Mouse (Mus musculus): ENCODE data around the gene Apoc1. TPM values are rescaled to one million over a fixed set of nuclear protein-coding genes. Genes with fewer than 3 reads are reported as not detected.

The Apoc1 gene
- polyA plus RNA-seq, 1 experiment from 2014 or later = 10.8 TPM

DNA sequence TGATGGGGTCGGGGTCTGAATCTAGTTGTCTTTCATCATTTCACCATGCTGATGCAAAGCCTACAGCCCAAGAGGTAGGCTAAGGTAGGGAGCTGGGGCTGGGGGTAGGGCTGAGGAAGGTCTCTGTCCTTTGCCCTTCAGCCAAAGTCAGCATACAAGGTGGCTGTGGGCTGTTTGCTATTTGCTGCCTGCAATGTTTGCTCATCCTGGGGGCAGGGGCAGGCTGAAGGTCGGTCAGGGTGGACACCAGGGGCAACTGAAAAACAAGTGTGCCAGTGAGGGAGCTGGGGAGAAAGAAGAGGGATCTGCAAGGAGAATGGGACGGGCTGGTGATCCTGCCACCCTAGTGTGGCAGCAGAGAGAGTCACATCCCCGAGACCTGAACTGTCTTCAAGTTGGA, 7.1 kb downstream of the Apoc1 start:
- Histone ChIP-seq H3K9ac (ENCODE audit: low read depth, low read length) (no peak overlapping the region; the same call in 1 of the 2 replicates), H3K4me1 (ENCODE audit: control insufficient read depth, insufficient read depth, low read length) (0 out of 2 replicates have a peak, but pooled peaks cover 3% of the 10 kb centered on the region), H3K9me3 (replicated peaks; ENCODE audit: control insufficient read depth, low read length) (no peaks in the 10 kb centered on the region), H3K36me3 (ENCODE audit: control insufficient read depth, insufficient read depth, low read length) (no peaks in the 10 kb centered on the region), H3K4me2 (no peak overlapping the region), H3K27ac (ENCODE audit: low read depth, low read length) (no peak overlapping the region), H3K27me3 (ENCODE audit: control insufficient read depth, insufficient read depth, low read length) (no peaks in the 10 kb centered on the region), H3K4me3 (ENCODE audit: low read depth, low read length) (no peak overlapping the region)
- 63% methylated on average over 4 of the region's 4 CpGs for WGBS (ENCODE audit: insufficient replicate concordance)
- no peak for ATAC-seq (replicated peaks; ENCODE audit: insufficient number of reproducible peaks, low FRiP score, low TSS enrichment)

DNA sequence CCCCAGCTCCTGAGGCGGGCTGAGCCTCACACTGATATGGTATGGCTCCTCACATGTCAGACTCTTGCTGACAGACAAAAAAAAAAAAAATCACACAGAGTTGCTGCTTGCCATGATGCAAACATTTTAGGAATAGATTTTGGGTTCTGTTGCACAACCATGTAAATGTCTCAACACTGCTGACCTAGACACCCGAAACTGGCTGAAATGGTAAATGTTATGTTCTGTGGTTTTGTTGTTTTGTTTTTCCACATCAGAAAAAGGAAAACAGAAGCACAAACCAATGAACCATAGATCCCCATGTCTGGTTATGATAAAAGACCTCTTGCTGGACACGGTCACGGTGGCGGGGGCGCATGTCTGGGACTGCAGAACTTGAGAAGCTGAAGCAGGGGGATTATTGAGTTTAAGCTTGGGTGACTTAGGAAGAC, 8.7 kb downstream of the Apoc1 start:
- ATAC-seq (replicated peaks; ENCODE audit: insufficient number of reproducible peaks, low FRiP score, low TSS enrichment) = no peak

DNA sequence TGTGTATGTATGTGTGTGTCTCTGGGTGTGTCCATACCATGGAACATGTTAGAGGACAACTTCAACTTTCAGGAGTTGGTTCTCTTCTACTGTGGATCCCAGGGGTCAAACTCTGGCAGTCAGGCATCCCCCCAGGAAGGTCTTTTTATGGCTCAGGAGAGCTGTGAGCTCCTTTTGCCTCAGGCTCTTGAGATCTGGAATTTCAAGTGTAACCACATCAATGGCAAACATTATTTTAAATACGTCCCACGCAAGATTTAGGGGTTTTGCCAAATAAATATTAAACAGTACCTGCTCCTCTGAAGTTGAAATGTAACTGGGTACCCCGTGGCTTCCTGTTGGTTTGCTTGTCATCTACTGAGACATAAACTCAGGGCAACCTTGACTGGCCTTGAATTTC, 9.5 kb downstream of the Apoc1 start:
- ATAC-seq (replicated peaks; ENCODE audit: insufficient number of reproducible peaks, low FRiP score, low TSS enrichment) = no peak
- no peaks in the 10 kb centered on the region for H3K9me3 ChIP-seq (replicated peaks; ENCODE audit: control insufficient read depth, low read length)
- H3K4me2 ChIP-seq = no peak overlapping the region
- H3K36me3 ChIP-seq (ENCODE audit: control insufficient read depth, insufficient read depth, low read length) = no peaks in the 10 kb centered on the region
- 71% methylated on average over 3 of the region's 3 CpGs for WGBS (ENCODE audit: insufficient replicate concordance)
- H3K27ac ChIP-seq (ENCODE audit: low read depth, low read length) = no peak overlapping the region
- no peaks in the 10 kb centered on the region for H3K27me3 ChIP-seq (ENCODE audit: control insufficient read depth, insufficient read depth, low read length)
- H3K4me3 ChIP-seq (ENCODE audit: low read depth, low read length) = no peak overlapping the region
- no peak overlapping the region for H3K9ac ChIP-seq (ENCODE audit: low read depth, low read length)
- H3K4me1 ChIP-seq (ENCODE audit: control insufficient read depth, insufficient read depth, low read length) = 0 out of 2 replicates have a peak, but pooled peaks cover 3% of the 10 kb centered on the region

More for the DNA sequence above, 8.7 kb downstream of the Apoc1 start:
- Histone ChIP-seq H3K27me3 (ENCODE audit: control insufficient read depth, insufficient read depth, low read length) (no peaks in the 10 kb centered on the region), H3K4me3 (ENCODE audit: low read depth, low read length) (no peak overlapping the region), H3K4me1 (ENCODE audit: control insufficient read depth, insufficient read depth, low read length) (0 out of 2 replicates have a peak, but pooled peaks cover 3% of the 10 kb centered on the region), H3K36me3 (ENCODE audit: control insufficient read depth, insufficient read depth, low read length) (no peaks in the 10 kb centered on the region), H3K9me3 (replicated peaks; ENCODE audit: control insufficient read depth, low read length) (no peaks in the 10 kb centered on the region), H3K4me2 (no peak overlapping the region), H3K27ac (ENCODE audit: low read depth, low read length) (no peak overlapping the region), H3K9ac (ENCODE audit: low read depth, low read length) (no peak overlapping the region)
- 82% methylated on average over 6 of the region's 6 CpGs for WGBS (ENCODE audit: insufficient replicate concordance)

DNA sequence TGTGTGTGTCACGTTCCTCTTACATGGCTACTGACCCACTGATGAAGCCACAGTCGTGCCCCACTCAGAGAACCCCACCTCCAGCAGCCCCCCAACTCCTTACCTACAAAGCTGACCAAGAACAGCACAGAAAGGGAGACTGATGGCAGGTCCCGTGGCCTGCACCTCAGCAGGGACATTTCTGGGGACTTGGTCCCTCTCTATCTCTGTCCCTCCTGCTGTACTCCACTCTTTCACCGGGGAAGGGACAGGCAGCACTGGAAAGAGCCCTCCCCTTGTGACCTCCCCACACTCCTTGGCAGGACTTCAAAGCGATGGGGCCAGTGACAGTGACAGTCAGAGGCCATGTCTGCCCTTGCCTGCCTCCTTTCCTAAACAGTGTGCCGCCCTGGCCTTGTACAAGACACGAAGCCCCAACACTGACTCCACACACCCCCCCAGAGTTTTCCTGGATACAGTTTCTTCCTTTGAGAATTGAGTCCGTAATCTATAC, 11.2 kb downstream of the Apoc1 start, which contains the start of the genes Gm44805 and Apoc4:
TSS of gene Gm44805 (minus strand) at position 222 of the 493 bp plus-strand sequence.
TSS of gene Apoc4 (minus strand) at position 278 of the 493 bp plus-strand sequence.
- 0 out of 2 replicates have a peak, but pooled peaks cover 3% of the 10 kb centered on the region for H3K4me1 ChIP-seq (ENCODE audit: control insufficient read depth, insufficient read depth, low read length)
- no peak within 1 kb of the TSS for H3K4me2 ChIP-seq
- 50% methylated on average over 8 of the region's 8 CpGs for WGBS (ENCODE audit: insufficient replicate concordance)
- no peak within 1 kb of the TSS for H3K4me3 ChIP-seq (ENCODE audit: low read depth, low read length)
- ATAC-seq (replicated peaks; ENCODE audit: insufficient number of reproducible peaks, low FRiP score, low TSS enrichment) = no peak
- no peak within 1 kb of the TSS for H3K9ac ChIP-seq (ENCODE audit: low read depth, low read length)
- no peaks in the 10 kb centered on the region for H3K9me3 ChIP-seq (replicated peaks; ENCODE audit: control insufficient read depth, low read length)
- no peaks in the 10 kb centered on the region for H3K27me3 ChIP-seq (ENCODE audit: control insufficient read depth, insufficient read depth, low read length)
- no peaks in the 10 kb centered on the region for H3K36me3 ChIP-seq (ENCODE audit: control insufficient read depth, insufficient read depth, low read length)
- H3K27ac ChIP-seq (ENCODE audit: low read depth, low read length) = no peak within 1 kb of the TSS

DNA sequence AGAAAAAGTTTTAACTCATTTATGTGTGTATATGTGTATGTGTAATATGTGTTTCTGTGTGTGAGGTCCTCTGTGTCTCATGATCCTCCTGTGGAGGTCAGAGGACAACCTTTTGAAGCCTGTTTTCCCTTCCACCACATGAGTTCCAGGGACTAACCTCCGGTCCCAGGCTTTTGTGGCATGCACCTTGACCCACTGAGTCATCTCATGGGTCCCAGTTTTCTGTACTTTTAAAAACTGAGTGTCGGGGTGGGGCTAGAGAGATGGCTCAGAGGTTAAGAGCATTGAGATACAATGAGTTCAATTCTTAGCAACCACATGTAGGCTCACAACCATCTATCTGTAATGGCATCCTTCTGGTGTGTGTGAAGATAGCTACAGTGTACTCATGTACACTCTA, 11.8 kb downstream of the Apoc1 start:
- no peaks in the 10 kb centered on the region for H3K36me3 ChIP-seq (ENCODE audit: control insufficient read depth, insufficient read depth, low read length)
- no peak overlapping the region for H3K4me2 ChIP-seq
- no peaks in the 10 kb centered on the region for H3K9me3 ChIP-seq (replicated peaks; ENCODE audit: control insufficient read depth, low read length)
- no peak overlapping the region for H3K27ac ChIP-seq (ENCODE audit: low read depth, low read length)
- H3K4me3 ChIP-seq (ENCODE audit: low read depth, low read length) = no peak overlapping the region
- no peak overlapping the region for H3K9ac ChIP-seq (ENCODE audit: low read depth, low read length)
- H3K4me1 ChIP-seq (ENCODE audit: control insufficient read depth, insufficient read depth, low read length) = 0 out of 2 replicates have a peak, but pooled peaks cover 3% of the 10 kb centered on the region
- 88% methylated on average over 2 of the region's 2 CpGs for WGBS (ENCODE audit: insufficient replicate concordance)
- H3K27me3 ChIP-seq (ENCODE audit: control insufficient read depth, insufficient read depth, low read length) = no peaks in the 10 kb centered on the region
- no peak for ATAC-seq (replicated peaks; ENCODE audit: insufficient number of reproducible peaks, low FRiP score, low TSS enrichment)

DNA sequence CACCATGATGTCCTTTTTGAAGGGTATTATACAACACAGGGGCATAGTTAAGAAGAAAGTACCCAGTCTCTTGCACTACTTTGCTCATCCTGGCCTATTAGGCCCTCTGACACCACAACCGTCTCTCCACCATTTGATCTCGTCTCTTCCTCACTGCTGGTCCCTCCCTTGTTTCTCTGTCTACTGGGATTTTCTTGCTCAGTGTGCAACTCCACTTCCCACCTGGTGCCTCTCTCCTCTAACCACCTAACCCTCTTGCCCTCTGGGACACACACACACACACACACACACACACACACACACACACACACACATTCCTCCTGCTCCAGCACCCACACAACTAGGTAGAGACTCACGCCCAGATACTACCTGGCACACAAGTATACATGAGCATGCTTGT, 13.6 kb downstream of the Apoc1 start:
- no peak overlapping the region for H3K4me3 ChIP-seq (ENCODE audit: low read depth, low read length)
- H3K4me1 ChIP-seq (ENCODE audit: control insufficient read depth, insufficient read depth, low read length) = 0 out of 2 replicates have a peak, but pooled peaks cover 3% of the 10 kb centered on the region
- H3K4me2 ChIP-seq = no peak overlapping the region
- no peaks in the 10 kb centered on the region for H3K27me3 ChIP-seq (ENCODE audit: control insufficient read depth, insufficient read depth, low read length)
- no peak overlapping the region for H3K9ac ChIP-seq (ENCODE audit: low read depth, low read length)
- H3K9me3 ChIP-seq (replicated peaks; ENCODE audit: control insufficient read depth, low read length) = no peaks in the 10 kb centered on the region
- H3K36me3 ChIP-seq (ENCODE audit: control insufficient read depth, insufficient read depth, low read length) = no peaks in the 10 kb centered on the region
- H3K27ac ChIP-seq (ENCODE audit: low read depth, low read length) = no peak overlapping the region
- WGBS (ENCODE audit: insufficient replicate concordance) = 79% methylated on average over 3 of the region's 3 CpGs
- no peak for ATAC-seq (replicated peaks; ENCODE audit: insufficient number of reproducible peaks, low FRiP score, low TSS enrichment)

DNA sequence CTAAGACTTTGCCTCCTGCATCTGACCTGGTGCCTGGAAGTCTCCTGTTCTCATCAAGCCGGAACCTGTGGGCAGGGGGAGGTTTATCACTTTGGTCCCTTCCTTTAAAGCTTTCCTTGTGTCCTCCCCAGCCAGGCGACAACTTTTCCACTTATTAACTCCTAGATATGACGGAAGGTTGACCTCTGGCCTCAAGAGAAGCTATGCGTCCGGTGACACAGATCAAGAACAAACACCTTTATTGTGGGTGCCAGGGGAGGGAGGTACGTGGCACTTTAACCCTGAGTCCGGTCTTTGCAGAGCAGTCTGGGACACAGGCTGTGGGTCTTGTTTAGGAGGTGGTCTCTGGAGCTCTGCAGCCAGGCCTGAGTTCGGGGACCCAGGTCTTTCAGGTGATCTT, 14.6 kb downstream of the Apoc1 start, which contains the start of gene Apoc2:
TSS of gene Apoc2 (minus strand) at position 70 of the 400 bp plus-strand sequence.
- no peak within 1 kb of the TSS for H3K9ac ChIP-seq (ENCODE audit: low read depth, low read length)
- H3K4me1 ChIP-seq (ENCODE audit: control insufficient read depth, insufficient read depth, low read length) = 0 out of 2 replicates have a peak, but pooled peaks cover 3% of the 10 kb centered on the region
- no peak for ATAC-seq (replicated peaks; ENCODE audit: insufficient number of reproducible peaks, low FRiP score, low TSS enrichment)
- no peak within 1 kb of the TSS for H3K4me2 ChIP-seq
- no peak within 1 kb of the TSS for H3K4me3 ChIP-seq (ENCODE audit: low read depth, low read length)
- no peaks in the 10 kb centered on the region for H3K36me3 ChIP-seq (ENCODE audit: control insufficient read depth, insufficient read depth, low read length)
- no peaks in the 10 kb centered on the region for H3K9me3 ChIP-seq (replicated peaks; ENCODE audit: control insufficient read depth, low read length)
- H3K27me3 ChIP-seq (ENCODE audit: control insufficient read depth, insufficient read depth, low read length) = no peaks in the 10 kb centered on the region
- no peak within 1 kb of the TSS for H3K27ac ChIP-seq (ENCODE audit: low read depth, low read length)
- WGBS (ENCODE audit: insufficient replicate concordance) = 61% methylated on average over 8 of the region's 8 CpGs

DNA sequence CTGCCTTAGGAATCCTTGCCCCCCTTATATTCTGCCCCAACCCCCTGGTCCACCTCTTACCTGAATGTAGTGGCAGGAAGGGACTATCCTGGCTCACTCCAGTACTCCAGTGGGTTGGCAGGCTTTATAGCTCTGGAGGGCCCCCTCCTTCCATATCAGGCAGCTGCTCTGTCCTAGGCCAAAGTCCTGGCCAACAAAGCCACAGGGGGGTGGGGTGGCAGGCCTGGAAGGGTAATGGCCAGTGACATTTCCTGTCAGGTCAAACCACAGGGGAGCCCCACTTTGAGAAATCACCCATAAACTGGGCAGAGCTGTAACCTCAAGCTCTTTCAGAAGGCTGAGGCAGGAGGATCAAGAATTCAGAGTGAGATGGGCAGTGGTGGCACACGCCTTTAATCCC, 15.8 kb downstream of the Apoc1 start:
- no peak overlapping the region for H3K4me2 ChIP-seq
- no peaks in the 10 kb centered on the region for H3K9me3 ChIP-seq (replicated peaks; ENCODE audit: control insufficient read depth, low read length)
- H3K9ac ChIP-seq (ENCODE audit: low read depth, low read length) = no peak overlapping the region

DNA sequence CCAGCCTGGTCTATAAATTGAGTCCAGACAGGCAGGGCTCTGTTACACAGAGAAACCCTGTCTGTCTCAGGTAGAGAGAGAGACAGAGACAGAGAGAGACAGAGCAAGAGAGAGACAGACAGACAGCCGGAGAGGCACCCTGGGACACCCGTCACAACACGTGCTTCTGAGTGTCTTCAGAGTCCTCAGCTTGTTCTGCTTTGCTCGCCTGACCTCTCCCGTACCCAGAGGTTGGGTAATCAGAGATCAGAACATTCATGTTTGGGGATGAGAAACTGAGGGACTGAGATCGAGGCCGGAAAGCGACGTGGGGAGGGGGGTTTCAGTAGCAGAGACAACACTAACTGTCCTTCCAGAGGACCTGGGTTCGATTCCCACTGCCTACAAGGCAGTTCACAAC, 16.6 kb downstream of the Apoc1 start:
- WGBS (ENCODE audit: insufficient replicate concordance) = 77% methylated on average over 10 of the region's 10 CpGs
- H3K9ac ChIP-seq (ENCODE audit: low read depth, low read length) = no peak overlapping the region
- H3K4me2 ChIP-seq = no peak overlapping the region
- H3K27ac ChIP-seq (ENCODE audit: low read depth, low read length) = no peak overlapping the region
- no peak for ATAC-seq (replicated peaks; ENCODE audit: insufficient number of reproducible peaks, low FRiP score, low TSS enrichment)
- no peaks in the 10 kb centered on the region for H3K4me1 ChIP-seq (ENCODE audit: control insufficient read depth, insufficient read depth, low read length)
- no peaks in the 10 kb centered on the region for H3K36me3 ChIP-seq (ENCODE audit: control insufficient read depth, insufficient read depth, low read length)
- H3K4me3 ChIP-seq (ENCODE audit: low read depth, low read length) = no peak overlapping the region
- no peaks in the 10 kb centered on the region for H3K9me3 ChIP-seq (replicated peaks; ENCODE audit: control insufficient read depth, low read length)
- H3K27me3 ChIP-seq (ENCODE audit: control insufficient read depth, insufficient read depth, low read length) = no peaks in the 10 kb centered on the region

More for the DNA sequence above, 15.8 kb downstream of the Apoc1 start:
- Histone ChIP-seq H3K4me3 (ENCODE audit: low read depth, low read length) (no peak overlapping the region), H3K27ac (ENCODE audit: low read depth, low read length) (no peak overlapping the region), H3K4me1 (ENCODE audit: control insufficient read depth, insufficient read depth, low read length) (0 out of 2 replicates have a peak, but pooled peaks cover 3% of the 10 kb centered on the region), H3K36me3 (ENCODE audit: control insufficient read depth, insufficient read depth, low read length) (no peaks in the 10 kb centered on the region), H3K27me3 (ENCODE audit: control insufficient read depth, insufficient read depth, low read length) (no peaks in the 10 kb centered on the region)
- no peak for ATAC-seq (replicated peaks; ENCODE audit: insufficient number of reproducible peaks, low FRiP score, low TSS enrichment)
- WGBS (ENCODE audit: insufficient replicate concordance) = 65% methylated on average over 1 of the region's 1 CpGs

Data from heart, embryonic 11.5 days (tissue).